Mouse (Mus musculus): ENCODE measurements around the gene Ifngr1. TPM values are rescaled to one million over a fixed set of nuclear protein-coding genes. Genes with fewer than 3 reads are reported as not detected.

Gene Ifngr1
- polyA plus RNA-seq, 1 experiment from 2014 or later, result 115 TPM

GRCm38 (mm10) chr10:19639630-19640029 lies 47.9 kb downstream of the Ifngr1 start:
- ATAC-seq, result no peak
- TF ChIP-seq CTCF (IDR thresholded peaks at IDR 0.05), result no peak
- in situ Hi-C loops (cut with MboI; ENCODE audit: low pct_unique_long_range_greater_than_20kb), result no loop called here
- ChIA-PET POLR2A (interaction anchor here (1.1 kb wide), 1 partner anchor 22 kb away, joined by 3 read pairs; no protein-coding TSS in a partner anchor), CTCF (interaction anchor here (1.7 kb wide), 1 partner anchor 14 kb away, joined by 4 read pairs; no protein-coding TSS in a partner anchor)
- no peak for DNase-seq (ENCODE audit: low read depth, low spot score)
- H3K27me3 ChIP-seq, result peaks cover 30% of the 10 kb centered on the region

GRCm38 (mm10) chr10:19645119-19645518 lies 53.4 kb downstream of the Ifngr1 start:
- in situ Hi-C loops (cut with MboI; ENCODE audit: low pct_unique_long_range_greater_than_20kb), result no loop called here
- TF ChIP-seq CTCF (IDR thresholded peaks at IDR 0.05), result no peak
- ATAC-seq (no peak), DNase-seq (ENCODE audit: low read depth, low spot score) (no peak)
- POLR2A ChIA-PET, result no interaction called here
- H3K27me3 ChIP-seq, result peaks cover 6% of the 10 kb centered on the region
- CTCF ChIA-PET, result no interaction called here

GRCm38 (mm10) chr10:19657426-19657825 lies 65.7 kb downstream of the Ifngr1 start:
- ChIA-PET CTCF (interaction anchor here (1.3 kb wide), 1 partner anchor 16 kb away, joined by 4 read pairs; no protein-coding TSS in a partner anchor), POLR2A (no interaction called here)
- no peak for ATAC-seq
- peaks cover 12% of the 10 kb centered on the region for H3K27me3 ChIP-seq
- DNase-seq (ENCODE audit: low read depth, low spot score), result no peak
- no peak for TF ChIP-seq CTCF (IDR thresholded peaks at IDR 0.05)
- in situ Hi-C loops (cut with MboI; ENCODE audit: low pct_unique_long_range_greater_than_20kb), result no loop called here

Other genes with a start within 250 kb of the Ifngr1 start
- 0.06 TPM for gene Olig3, start 235.4 kb upstream of the Ifngr1 start, polyA plus RNA-seq (2021)
- gene Il22ra2, start 30.0 kb downstream of the Ifngr1 start, polyA plus RNA-seq (2021), result not detected
- gene Il20ra, start 120.6 kb downstream of the Ifngr1 start, polyA plus RNA-seq (2021), result 0.60 TPM

All from Patski (cell line).